Mouse (Mus musculus) liver, embryonic 18 days (tissue): ENCODE measurements around the gene Nop16. TPM values are rescaled to one million over a fixed set of nuclear protein-coding genes. Genes with fewer than 3 reads are reported as not detected.

Experiments
- polyA plus RNA-seq: library from polyadenylated mRNA; depleted of rRNA; stranded (reverse); fragments of >200 nt; gene quantifications from 2 replicates; pipeline ENCODE4 v1.2.3, GENCODE M21; 2012; rRNA removed

The Nop16 gene
- polyA plus RNA-seq = 21.2 and 22.5 TPM in 2 replicates

DNA sequence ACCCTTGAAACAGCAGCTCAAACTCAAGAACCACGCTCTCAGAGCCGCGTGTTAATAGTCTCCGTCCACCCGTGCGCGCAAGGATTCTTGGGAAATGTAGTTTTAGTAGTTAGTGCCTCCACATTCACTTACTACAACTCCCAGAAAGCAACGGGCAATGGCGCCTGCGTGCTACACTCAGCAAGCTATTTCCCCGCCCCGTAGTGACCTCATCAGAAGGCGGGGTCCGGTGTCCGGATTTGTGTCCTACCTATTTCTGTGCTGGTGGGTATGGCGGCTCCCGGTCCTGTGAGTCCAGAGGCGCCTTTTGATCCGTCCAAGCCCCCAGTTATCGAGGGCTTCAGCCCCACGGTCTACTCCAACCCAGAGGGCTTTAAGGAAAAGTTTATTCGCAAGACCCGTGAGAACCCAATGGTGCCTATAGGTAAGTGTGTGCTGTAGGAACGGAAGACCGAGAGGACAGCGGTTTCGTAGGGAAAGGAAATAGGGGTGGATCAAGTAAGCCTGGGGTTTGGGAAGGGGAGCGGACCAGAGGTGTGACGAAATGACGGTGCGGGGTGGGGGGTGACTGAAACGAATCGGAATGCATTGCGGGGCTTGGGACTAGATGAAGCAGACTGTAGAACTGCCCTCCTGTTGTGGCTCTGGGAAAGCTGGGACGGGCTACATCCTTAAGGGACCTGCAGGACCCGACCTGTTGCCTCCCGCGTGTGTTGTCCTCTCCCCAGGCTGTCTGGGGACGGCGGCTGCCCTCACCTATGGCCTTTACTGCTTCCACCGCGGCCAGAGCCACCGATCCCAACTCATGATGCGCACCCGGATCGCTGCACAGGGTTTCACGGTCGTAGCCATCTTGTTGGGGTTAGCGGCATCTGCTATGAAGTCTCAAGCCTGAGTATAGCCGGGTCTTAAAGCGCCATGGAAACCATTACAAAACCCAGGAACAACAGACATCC lies at the start of gene Nop16, which contains the start of gene Higd2a:
Gene Nop16, minus strand, starts transcription at position 95 of the 956 bp plus-strand sequence.
Gene Higd2a, plus strand, starts transcription at position 212 of the 956 bp plus-strand sequence.

DNA sequence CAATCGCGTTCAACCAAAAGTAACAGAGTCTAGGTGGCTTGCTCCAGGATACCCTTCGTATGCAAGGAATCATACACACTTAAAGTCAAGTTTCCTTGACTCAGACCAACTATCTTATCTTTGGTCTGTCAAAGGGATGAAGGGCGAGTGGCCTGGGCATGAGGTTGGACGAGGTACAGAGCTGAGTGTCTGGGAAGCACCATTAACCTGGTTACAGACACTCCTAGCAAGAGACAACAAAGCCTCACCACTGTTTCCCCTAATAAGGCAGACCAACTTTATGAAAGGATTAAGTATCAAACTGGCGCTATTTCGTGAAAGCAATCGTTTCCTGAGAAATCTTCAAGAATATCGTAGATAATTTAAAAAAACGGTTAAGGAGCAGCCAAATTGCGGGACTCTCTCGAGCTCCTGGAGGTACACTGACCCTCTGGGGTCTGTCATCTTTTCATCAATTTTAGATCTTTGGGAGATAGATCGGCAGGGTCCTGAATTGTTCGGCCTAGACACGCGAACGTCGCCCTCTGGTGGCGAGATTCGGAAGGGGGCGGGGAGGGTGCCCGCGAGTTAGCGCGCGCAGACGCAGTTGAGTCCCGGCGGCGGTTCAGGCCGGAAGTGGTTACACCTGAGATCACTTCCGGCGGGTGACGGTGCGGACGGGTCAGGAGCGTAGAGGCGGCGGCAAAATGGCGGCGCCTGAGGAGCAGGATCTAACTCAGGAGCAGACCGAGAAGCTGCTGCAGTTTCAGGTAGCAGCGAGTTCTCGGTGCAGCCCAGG lies 31.5 kb upstream of the Nop16 start, which contains the start of gene Faf2:
Gene Faf2, plus strand, starts transcription at position 630 of the 778 bp plus-strand sequence.

DNA sequence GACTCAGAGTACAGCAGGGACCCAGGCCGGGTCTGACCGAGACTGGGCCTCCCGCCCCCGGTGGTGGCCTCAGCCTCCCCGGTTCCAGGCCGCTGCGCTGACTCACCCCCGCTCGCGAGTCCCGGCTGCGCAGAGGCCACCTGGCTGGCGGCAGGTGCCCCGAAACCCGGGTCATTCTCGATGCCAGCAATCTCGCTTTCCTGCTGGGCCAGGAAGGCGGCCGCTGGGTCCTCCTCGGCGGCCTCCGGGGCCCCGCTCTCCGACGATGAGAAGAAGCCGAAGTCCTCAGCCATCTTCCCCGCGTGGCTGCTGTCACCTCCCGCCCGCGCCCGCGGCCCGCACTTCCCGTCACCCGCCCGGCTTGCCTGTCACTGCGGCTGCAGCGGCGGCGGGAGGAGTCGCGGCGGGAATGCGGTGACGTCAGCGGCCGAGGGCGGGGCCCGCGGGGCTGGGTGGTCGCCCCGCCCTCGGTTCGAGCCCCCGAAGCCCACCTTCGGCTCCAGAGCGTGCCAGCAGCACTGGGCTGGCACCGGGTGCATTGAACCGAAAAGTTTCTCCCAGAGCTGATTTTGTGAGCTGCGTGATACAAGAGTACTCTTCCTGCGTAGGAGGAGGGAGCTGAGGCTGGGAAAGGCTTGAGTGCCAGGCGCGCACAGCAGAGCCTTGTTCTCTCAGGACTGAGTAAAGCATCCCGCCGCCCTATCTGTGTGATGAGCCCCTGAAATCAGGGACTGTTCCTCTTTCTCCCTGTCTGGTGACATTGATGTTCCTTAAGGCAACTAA lies 21.3 kb upstream of the Nop16 start, which contains the start of gene Cltb:
Gene Cltb, minus strand, starts transcription at position 373 of the 783 bp plus-strand sequence.

DNA sequence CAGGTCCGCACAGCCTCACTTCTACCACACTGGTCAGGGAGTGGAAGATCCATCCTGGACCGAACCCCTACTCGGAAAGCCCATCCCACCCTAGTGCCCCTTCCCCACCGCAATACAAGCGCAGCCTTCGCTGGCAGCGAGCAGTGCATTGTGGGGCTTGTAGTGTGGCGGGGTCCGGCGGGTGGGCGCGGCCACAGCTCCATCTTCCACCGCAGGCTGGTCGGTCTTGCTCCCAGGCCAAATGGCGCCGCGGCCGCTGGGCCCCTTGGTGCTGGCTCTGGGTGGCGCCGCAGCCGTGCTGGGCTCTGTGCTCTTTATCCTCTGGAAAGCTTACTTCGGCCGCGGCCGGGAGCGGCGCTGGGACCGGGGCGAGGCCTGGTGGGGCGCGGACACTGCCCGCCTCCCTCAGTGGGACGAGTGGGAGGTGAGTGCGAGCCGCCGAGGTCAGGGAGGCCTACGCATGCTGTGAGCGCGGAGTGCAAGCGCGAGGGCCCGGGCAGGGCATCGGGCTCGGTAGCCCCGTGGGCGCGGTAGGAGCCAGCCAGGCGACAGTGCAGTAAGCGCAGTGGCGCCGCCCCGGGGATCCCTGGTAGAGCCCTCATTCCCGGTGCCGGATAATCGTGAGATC lies 14.9 kb downstream of the Nop16 start, which contains the start of gene Arl10:
Gene Arl10, plus strand, starts transcription at position 162 of the 628 bp plus-strand sequence.

DNA sequence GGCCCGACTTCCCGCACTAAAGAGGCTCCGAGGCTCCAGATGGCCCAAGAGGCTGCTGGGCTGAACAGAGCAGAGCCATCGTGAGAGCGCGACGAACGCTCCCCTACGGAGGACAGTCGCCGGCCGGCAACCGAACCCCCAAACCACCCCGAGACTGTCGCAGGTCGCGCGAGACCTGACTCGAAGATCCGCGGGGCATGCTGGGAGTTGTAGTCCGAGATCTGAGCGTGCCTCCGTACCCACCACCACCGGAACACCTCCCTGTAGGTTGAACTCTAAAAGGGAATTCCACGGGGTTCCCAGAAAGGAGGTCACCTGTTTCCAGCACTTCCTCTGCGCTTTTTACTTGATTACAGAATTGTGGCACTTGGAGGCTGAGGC lies 24.7 kb downstream of the Nop16 start, which contains the start of gene 4833439L19Rik:
Gene 4833439L19Rik, minus strand, starts transcription at position 235 of the 381 bp plus-strand sequence.

Other genes with a start within 250 kb of the Nop16 start
- gene Cplx2, start 218.7 kb downstream of the Nop16 start, polyA plus RNA-seq = 2.3 TPM in 2 replicates
- 12.3 and 12.7 TPM in 2 replicates for gene Thoc3, start 121.2 kb downstream of the Nop16 start, polyA plus RNA-seq
- gene Simc1, start 86.3 kb downstream of the Nop16 start, polyA plus RNA-seq = 2.4 and 2.9 TPM in 2 replicates
- 25.3 and 27.0 TPM in 2 replicates for gene 4833439L19Rik, start 24.7 kb downstream of the Nop16 start, polyA plus RNA-seq
- gene Arl10, start 15.1 kb downstream of the Nop16 start, polyA plus RNA-seq = 8.0 and 8.1 TPM in 2 replicates
- 58.7 and 62.8 TPM in 2 replicates for gene Higd2a, start 117 bp upstream of the Nop16 start, polyA plus RNA-seq
- gene Cltb, start 21.3 kb upstream of the Nop16 start, polyA plus RNA-seq = 9.7 and 9.9 TPM in 2 replicates
- gene Faf2, start 31.7 kb upstream of the Nop16 start, polyA plus RNA-seq = 15.0 and 15.7 TPM in 2 replicates
- gene Rnf44, start 103.8 kb upstream of the Nop16 start, polyA plus RNA-seq = 18.2 and 21.5 TPM in 2 replicates
- gene Cdhr2, start 111.4 kb upstream of the Nop16 start, polyA plus RNA-seq = 9.8 and 10.2 TPM in 2 replicates
- gene Gprin1, start 159.8 kb upstream of the Nop16 start, polyA plus RNA-seq = 0.01 and 0.04 TPM in 2 replicates
- gene Sncb, start 176.5 kb upstream of the Nop16 start, polyA plus RNA-seq = not detected in 2 replicates
- not detected in 2 replicates for gene Eif4e1b, start 193.9 kb upstream of the Nop16 start, polyA plus RNA-seq
- gene Tspan17, start 199.3 kb upstream of the Nop16 start, polyA plus RNA-seq = 0.71 and 0.74 TPM in 2 replicates